Mouse (Mus musculus) CH12.LX (cell line): ENCODE data around the gene Ttc17. TPM values are rescaled to one million over a fixed set of nuclear protein-coding genes. Genes with fewer than 3 reads are reported as not detected.

Experiments used
- DNase-seq: peaks from one replicate; pipeline ENCODE4 v3.0.0-alpha.2; 2013; ENCODE audit errors: extremely low read depth
- H3K27ac ChIP-seq: 2 replicates; pipeline ENCODE4 v1.5.1; 2012; ENCODE audit warnings: low read depth, mild to moderate bottlenecking, control low read depth, moderate library complexity; ENCODE audit not compliant: insufficient read depth
- H3K27me3 ChIP-seq: replicated peaks from 2 replicates; pipeline ENCODE3; 2012; ENCODE audit warnings: inconsistent platforms
- H3K36me3 ChIP-seq, 2 experiments: replicated peaks in 1 of 2; 2 replicates each; pipeline versions ENCODE3 to v1.6.1; 2012; ENCODE audit warnings: inconsistent platforms in 1 of 2, low read length in 1 of 2, mild to moderate bottlenecking in 1 of 2, mixed read lengths in 1 of 2, moderate library complexity in 1 of 2; ENCODE audit not compliant: control insufficient read depth in 1 of 2, insufficient read depth in 1 of 2
- H3K4me1 ChIP-seq, 2 experiments: 2 replicates each; pipeline ENCODE4 v1.6.1; 2012; ENCODE audit warnings: inconsistent platforms in 1 of 2, moderate library complexity in 1 of 2; ENCODE audit not compliant: insufficient read depth in 2 of 2, control insufficient read depth in 1 of 2
- H3K4me2 ChIP-seq: 2 replicates; pipeline ENCODE4 v1.6.1; 2012; ENCODE audit warnings: low read depth, mild to moderate bottlenecking, control low read depth; ENCODE audit not compliant: poor library complexity, insufficient read depth, severe bottlenecking
- H3K4me3 ChIP-seq, 3 experiments: fragments of 150-350 bp in 1 of 3; sonication (generic) in 1 of 3; replicated peaks in 1 of 3; 2 replicates each; pipeline versions ENCODE3 to v1.5.1; 2011 to 2012; ENCODE audit warnings: low read depth in 2 of 3, low read length in 2 of 3, mild to moderate bottlenecking in 2 of 3, moderate library complexity in 2 of 3, control low read depth in 1 of 3, improper control_type of control experiment in 1 of 3, inconsistent platforms in 1 of 3, mixed read lengths in 1 of 3; ENCODE audit not compliant: poor library complexity in 1 of 3
- H3K79me2 ChIP-seq: replicated peaks from 2 replicates; pipeline ENCODE4 v1.6.1; 2012; ENCODE audit warnings: mild to moderate bottlenecking, moderate library complexity; ENCODE audit not compliant: control insufficient read depth, poor library complexity, insufficient read depth, severe bottlenecking; ENCODE audit errors: extremely low read depth
- H3K9ac ChIP-seq: 2 replicates; pipeline ENCODE4 v1.6.1; 2012; ENCODE audit warnings: low read depth, mild to moderate bottlenecking, control low read depth, moderate library complexity; ENCODE audit not compliant: insufficient read depth
- H3K9me3 ChIP-seq: replicated peaks from 2 replicates; pipeline ENCODE3; 2012; ENCODE audit warnings: low read length, inconsistent platforms, mixed read lengths
- CHD1 ChIP-seq: IDR thresholded peaks from 2 replicates; pipeline ENCODE4 v1.6.1; 2012; ENCODE audit warnings: low read depth, low read length, improper control_type of control experiment, inconsistent platforms
- CHD2 ChIP-seq: IDR thresholded peaks from 2 replicates; pipeline ENCODE4 v1.6.1; 2011; ENCODE audit warnings: low read length, improper control_type of control experiment
- CTCF ChIP-seq, 2 experiments: IDR thresholded peaks in 1 of 2; conservative IDR thresholded peaks in 1 of 2; 2 replicates each; pipeline ENCODE4 v1.5.1; 2011 to 2012; ENCODE audit warnings: low read depth in 2 of 2, low read length in 2 of 2, improper control_type of control experiment in 1 of 2, inconsistent platforms in 1 of 2, mild to moderate bottlenecking in 1 of 2, moderate library complexity in 1 of 2
- ELF1 ChIP-seq: IDR thresholded peaks from 2 replicates; pipeline ENCODE4 v1.6.1; 2014; ENCODE audit warnings: low read depth, mild to moderate bottlenecking, inconsistent platforms, low read length, improper control_type of control experiment
- EP300 ChIP-seq: IDR thresholded peaks from 2 replicates; pipeline ENCODE4 v1.6.1; 2011; ENCODE audit warnings: low read length, improper control_type of control experiment
- ETS1 ChIP-seq: conservative IDR thresholded peaks from 2 replicates; pipeline ENCODE4 v1.6.1; 2012; ENCODE audit warnings: low read depth, mild to moderate bottlenecking, inconsistent platforms, low read length, improper control_type of control experiment, moderate library complexity
- GABPA ChIP-seq: IDR thresholded peaks from 2 replicates; pipeline ENCODE4 v1.6.1; 2012; ENCODE audit warnings: low read depth, low read length, improper control_type of control experiment, inconsistent platforms; ENCODE audit not compliant: insufficient replicate concordance
- HCFC1 ChIP-seq: IDR thresholded peaks from 2 replicates; pipeline ENCODE4 v1.6.1; 2012; ENCODE audit warnings: low read depth, mild to moderate bottlenecking, inconsistent platforms, low read length, improper control_type of control experiment
- IRF4 ChIP-seq: IDR thresholded peaks from 2 replicates; pipeline ENCODE4 v1.6.1; 2014; ENCODE audit warnings: low read depth, mild to moderate bottlenecking, inconsistent platforms, low read length, improper control_type of control experiment
- JUND ChIP-seq: conservative IDR thresholded peaks from 2 replicates; pipeline ENCODE4 v1.6.1; 2011; ENCODE audit warnings: low read depth, low read length, improper control_type of control experiment
- MAFK ChIP-seq: IDR thresholded peaks from 2 replicates; pipeline ENCODE4 v1.6.1; 2011; ENCODE audit warnings: low read length, improper control_type of control experiment; ENCODE audit not compliant: insufficient replicate concordance
- MAX ChIP-seq: IDR thresholded peaks from 2 replicates; pipeline ENCODE4 v1.6.1; 2011; ENCODE audit warnings: low read length, improper control_type of control experiment
- MAZ ChIP-seq: IDR thresholded peaks from 2 replicates; pipeline ENCODE4 v1.6.1; 2012; ENCODE audit warnings: low read depth, mild to moderate bottlenecking, inconsistent platforms, low read length, improper control_type of control experiment, moderate library complexity
- MEF2A ChIP-seq: IDR thresholded peaks from 2 replicates; pipeline ENCODE4 v1.6.1; 2014; ENCODE audit warnings: low read depth, mild to moderate bottlenecking, inconsistent platforms, low read length, improper control_type of control experiment, borderline replicate concordance
- MYC ChIP-seq: IDR thresholded peaks from 2 replicates; pipeline ENCODE4 v1.6.1; 2011; ENCODE audit warnings: low read depth, mild to moderate bottlenecking, improper control_type of control experiment, low read length
- PAX5 ChIP-seq: IDR thresholded peaks from 2 replicates; pipeline ENCODE4 v1.6.1; 2012; ENCODE audit warnings: low read length, inconsistent platforms, mixed read lengths
- POLR2AphosphoS2 ChIP-seq: IDR thresholded peaks from 2 replicates; pipeline ENCODE4 v1.6.1; 2011; ENCODE audit warnings: low read depth, low read length, improper control_type of control experiment
- RAD21 ChIP-seq: IDR thresholded peaks from 2 replicates; pipeline ENCODE4 v1.6.1; 2011; ENCODE audit warnings: low read depth, mild to moderate bottlenecking, low read length, improper control_type of control experiment, moderate library complexity
- SIN3A ChIP-seq: IDR thresholded peaks from 2 replicates; pipeline ENCODE4 v1.6.1; 2012; ENCODE audit warnings: low read length, improper control_type of control experiment, inconsistent platforms
- TBP ChIP-seq: conservative IDR thresholded peaks from 2 replicates; pipeline ENCODE4 v1.6.1; 2011; ENCODE audit warnings: low read depth, low read length, improper control_type of control experiment
- TCF12 ChIP-seq: IDR thresholded peaks from 2 replicates; pipeline ENCODE4 v1.6.1; 2014; ENCODE audit warnings: low read depth, mild to moderate bottlenecking, inconsistent platforms, low read length, improper control_type of control experiment
- USF1 ChIP-seq: IDR thresholded peaks from 2 replicates; pipeline ENCODE4 v1.6.1; 2014; ENCODE audit warnings: low read depth, mild to moderate bottlenecking, inconsistent platforms, low read length, improper control_type of control experiment
- ZKSCAN1 ChIP-seq: IDR thresholded peaks from 2 replicates; pipeline ENCODE4 v1.6.1; 2012; ENCODE audit warnings: low read depth, inconsistent platforms, low read length, improper control_type of control experiment, borderline replicate concordance
- ZMIZ1 ChIP-seq: IDR thresholded peaks from 2 replicates; pipeline ENCODE4 v1.6.1; 2012; ENCODE audit warnings: low read depth, mild to moderate bottlenecking, inconsistent platforms, low read length, improper control_type of control experiment
- ZNF384 ChIP-seq: IDR thresholded peaks from 2 replicates; pipeline ENCODE4 v1.6.1; 2012; ENCODE audit warnings: low read depth, low read length, improper control_type of control experiment, inconsistent platforms
- dilution Hi-C: fragments of 300-500 bp; cut with MboI; formaldehyde crosslinking; loops from 2 replicates; pipeline ENCODE4 v1.14.3; 2020; ENCODE audit warnings: low sequenced_read_pairs; ENCODE audit not compliant: extremely low pct_unique_long_range_greater_than_20kb, extremely low pct_ligation_motif_present
- in situ Hi-C: fragments of 300-500 bp; cut with MboI; formaldehyde crosslinking; loops from 3 replicates; pipeline ENCODE4 v1.14.3; 2019; ENCODE audit warnings: low sequenced_read_pairs, low pct_ligation_motif_present, low pct_unique_long_range_greater_than_20kb, mixed read lengths
- polyA plus RNA-seq: library from polyadenylated mRNA; unstranded; fragments of >175 nt; gene quantifications from 2 replicates; pipeline ENCODE4 v1.2.1, GENCODE M21; 2012; ENCODE audit warnings: low read depth; ENCODE audit not compliant: insufficient read length
- total RNA-seq, 2 experiments: library from RNA; depleted of rRNA; stranded (reverse); fragments of 300-350 nt in 1 of 2; fragments of >200 nt in 1 of 2; gene quantifications; 2 replicates each; pipeline ENCODE4 v1.2.3; 2012 to 2014

The Ttc17 gene
- total and polyA plus RNA-seq, 3 experiments = 13.2 to 17.9 (median 13.8) TPM

DNA sequence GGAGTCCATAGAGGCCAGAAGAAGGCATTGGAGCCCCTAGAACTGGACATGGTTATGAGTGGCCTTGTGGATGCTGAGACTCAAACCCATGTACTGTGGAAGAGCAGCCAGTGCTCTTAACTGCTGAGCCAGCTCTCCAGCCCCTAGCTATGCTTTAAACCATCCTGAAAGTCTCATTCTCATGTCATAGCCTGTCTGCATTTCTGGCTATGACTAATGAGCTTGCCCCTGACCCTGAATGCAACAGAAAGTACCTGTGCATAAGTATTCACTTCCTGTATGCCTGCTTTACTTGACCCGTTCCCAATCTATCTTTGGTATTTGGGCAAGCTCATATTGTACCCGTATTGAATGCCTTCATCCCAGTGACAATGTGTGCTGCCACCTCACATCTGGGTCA lies 86.7 kb downstream of the Ttc17 start:
- no peak overlapping the region for H3K4me2 ChIP-seq
- peaks cover 17 to 75% of the 10 kb centered on the region in 2 experiments for H3K36me3 ChIP-seq
- dilution Hi-C loops (no loop called here), in situ Hi-C loops (no loop called here)
- no peaks in the 10 kb centered on the region for H3K9me3 ChIP-seq
- no peak for DNase-seq
- no peak overlapping the region for H3K4me3 ChIP-seq
- no peak overlapping the region for H3K27ac ChIP-seq
- no peaks in the 10 kb centered on the region for H3K27me3 ChIP-seq
- TF ChIP-seq CHD2 = no peak
- peak; percentile 75 for TF ChIP-seq IRF4
- TF ChIP-seq ETS1 = no peak
- no peak for TF ChIP-seq ZKSCAN1
- TF ChIP-seq ZNF384 = no peak
- no peak for TF ChIP-seq MAZ
- no peak for TF ChIP-seq CHD1
- TF ChIP-seq MAFK = peak; percentile 73; the same call in 1 of the 2 replicates
- no peak for TF ChIP-seq CTCF (conservative IDR thresholded peaks at IDR 0.05 in 1 of 2, IDR thresholded peaks at IDR 0.05 in 1 of 2; ENCODE audit: low read depth in 2 of 2, low read length in 2 of 2)
- TF ChIP-seq SIN3A = no peak
- no peak for TF ChIP-seq TBP
- TF ChIP-seq MAX = no peak
- no peak for TF ChIP-seq TCF12
- TF ChIP-seq GABPA = no peak
- no peak for TF ChIP-seq EP300
- no peak for TF ChIP-seq MYC
- TF ChIP-seq RAD21 = no peak
- no peak for TF ChIP-seq POLR2AphosphoS2
- no peak for TF ChIP-seq ZMIZ1
- no peak for TF ChIP-seq HCFC1
- no peak for TF ChIP-seq ELF1
- 0 out of 2 replicates have a peak, but pooled peaks have one; percentile 23 for TF ChIP-seq JUND
- TF ChIP-seq PAX5 = no peak
- TF ChIP-seq USF1 = no peak
- TF ChIP-seq MEF2A = no peak
- no peaks in the 10 kb centered on the region for H3K79me2 ChIP-seq
- H3K9ac ChIP-seq = no peak overlapping the region
- peaks cover 6 to 17% of the 10 kb centered on the region in 2 experiments for H3K4me1 ChIP-seq
